Mouse (Mus musculus) myocyte (in vitro differentiated cells): ENCODE results near the gene Dnah7a. TPM values are rescaled to one million over a fixed set of nuclear protein-coding genes. Genes with fewer than 3 reads are reported as not detected.
"Not testable (repeated sequence)": the region's sequence is repeated elsewhere in the genome, so short reads cannot be mapped to it uniquely, and the experiment has no call there.

Experiments
- H3K27me3 ChIP-seq: one replicate; pipeline ENCODE4 v1.6.1; 2011; ENCODE audit not compliant: control insufficient read depth, insufficient read depth, insufficient read length
- H3K36me3 ChIP-seq: one replicate; pipeline ENCODE4 v1.6.1; 2011; ENCODE audit not compliant: control insufficient read depth, insufficient read depth
- H3K4me2 ChIP-seq: one replicate; pipeline ENCODE4 v1.6.1; 2011; ENCODE audit warnings: low read depth, control low read depth
- H3K4me3 ChIP-seq: one replicate; pipeline ENCODE4 v1.5.1; 2011; ENCODE audit warnings: mild to moderate bottlenecking, control low read depth, moderate library complexity
- H3K79me2 ChIP-seq: one replicate; pipeline ENCODE4 v1.6.1; 2011; ENCODE audit not compliant: control insufficient read depth, insufficient read depth
- H3ac ChIP-seq: one replicate; pipeline ENCODE4 v1.6.1; 2011; ENCODE audit not compliant: control insufficient read depth, insufficient read length
- CEBPB ChIP-seq: IDR thresholded peaks from 2 replicates; pipeline ENCODE4 v1.6.1; 2011; ENCODE audit warnings: mild to moderate bottlenecking, moderate library complexity; ENCODE audit not compliant: poor library complexity, insufficient read depth, severe bottlenecking
- E2F4 ChIP-seq: IDR thresholded peaks from one replicate; pipeline ENCODE4 v1.6.1; 2011; ENCODE audit warnings: mild to moderate bottlenecking, control low read depth, moderate library complexity; ENCODE audit not compliant: insufficient read depth
- MAX ChIP-seq: IDR thresholded peaks from one replicate; pipeline ENCODE4 v1.6.1; 2011; ENCODE audit warnings: low read depth, mild to moderate bottlenecking, control low read depth
- MYOD1 ChIP-seq, 3 experiments: IDR thresholded peaks; one replicate each; pipeline ENCODE4 v1.6.1; 2011; ENCODE audit warnings: control low read depth in 2 of 3, low read depth in 2 of 3, mild to moderate bottlenecking in 2 of 3, moderate library complexity in 1 of 3; ENCODE audit not compliant: insufficient read length in 2 of 3, control insufficient read depth in 1 of 3
- MYOG ChIP-seq, 3 experiments: IDR thresholded peaks; one replicate each; pipeline ENCODE4 v1.6.1; 2011; ENCODE audit warnings: control low read depth in 2 of 3, low read depth in 2 of 3, mild to moderate bottlenecking in 2 of 3; ENCODE audit not compliant: insufficient read length in 2 of 3, control insufficient read depth in 1 of 3, insufficient read depth in 1 of 3
- POLR2A ChIP-seq: IDR thresholded peaks from one replicate; pipeline ENCODE4 v1.6.1; 2011; ENCODE audit warnings: low read depth, mild to moderate bottlenecking, control low read depth, moderate library complexity; ENCODE audit not compliant: insufficient read length
- POLR2AphosphoS2 ChIP-seq: IDR thresholded peaks from one replicate; pipeline ENCODE4 v1.6.1; 2011; ENCODE audit warnings: low read depth, control low read depth; ENCODE audit not compliant: insufficient read length
- REST ChIP-seq: IDR thresholded peaks from one replicate; pipeline ENCODE4 v1.6.1; 2011; ENCODE audit warnings: mild to moderate bottlenecking, control low read depth, moderate library complexity; ENCODE audit not compliant: insufficient read depth, insufficient read length
- SRF ChIP-seq: IDR thresholded peaks from one replicate; pipeline ENCODE4 v1.6.1; 2011; ENCODE audit warnings: low read depth; ENCODE audit not compliant: control insufficient read depth, insufficient read length
- TCF12 ChIP-seq: IDR thresholded peaks from one replicate; pipeline ENCODE4 v1.6.1; 2011; ENCODE audit warnings: mild to moderate bottlenecking, control low read depth; ENCODE audit not compliant: poor library complexity, insufficient read depth, severe bottlenecking
- TCF3 ChIP-seq: IDR thresholded peaks from one replicate; pipeline ENCODE4 v1.6.1; 2011; ENCODE audit warnings: low read depth, control low read depth; ENCODE audit not compliant: insufficient read length
- USF1 ChIP-seq: IDR thresholded peaks from one replicate; pipeline ENCODE4 v1.6.1; 2011; ENCODE audit warnings: low read depth, mild to moderate bottlenecking, control low read depth, moderate library complexity
- polyA plus RNA-seq: library from polyadenylated mRNA; unstranded; fragments of >200 nt; fragmentation: generic; extraction: Trizol; gene quantifications from one replicate; pipeline ENCODE4 v1.2.1, GENCODE M21; 2012; ENCODE audit warnings: missing spikeins

Dnah7a gene
- polyA plus RNA-seq, 1 experiment = not detected

DNA sequence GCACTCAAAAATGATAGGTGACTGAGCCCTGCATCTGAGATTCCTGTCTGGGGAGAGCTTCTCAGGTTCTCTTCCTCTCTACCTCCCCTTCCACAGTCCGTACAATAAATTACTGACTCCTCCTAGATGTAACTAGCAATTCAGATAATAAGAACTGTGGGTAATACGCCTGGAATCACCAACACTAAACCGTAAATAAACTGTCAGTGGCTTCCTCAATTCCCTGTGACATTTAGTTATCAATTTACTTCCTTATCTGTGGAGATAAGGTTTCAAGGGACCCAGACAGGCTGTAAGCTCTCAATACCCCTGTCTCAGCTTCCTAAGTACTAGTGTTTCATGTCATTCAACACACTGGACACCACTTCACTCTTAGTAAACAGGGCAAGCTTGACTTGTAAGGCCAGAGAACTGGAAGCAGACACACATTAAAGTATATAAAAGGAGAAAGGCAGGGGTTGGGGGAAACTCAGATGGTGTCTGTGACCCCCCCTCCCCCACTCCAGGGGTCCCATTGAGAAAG lies 300.7 kb downstream of the Dnah7a start:
- no peak for TF ChIP-seq MAX
- no peak for TF ChIP-seq USF1
- no peak for TF ChIP-seq POLR2A
- no peak for TF ChIP-seq CEBPB
- no peak for TF ChIP-seq POLR2AphosphoS2
- TF ChIP-seq REST = no peak
- no peak for TF ChIP-seq TCF12
- no peak for TF ChIP-seq TCF3
- no peak for TF ChIP-seq MYOD1 (IDR thresholded peaks at IDR 0.05; ENCODE audit: control insufficient read depth in 1 of 3, insufficient read length in 2 of 3, low read depth in 2 of 3)
- no peak for TF ChIP-seq SRF
- no peak for TF ChIP-seq E2F4
- no peak for TF ChIP-seq MYOG (IDR thresholded peaks at IDR 0.05; ENCODE audit: control insufficient read depth in 1 of 3, insufficient read depth in 1 of 3, insufficient read length in 2 of 3, low read depth in 2 of 3)
- H3K4me2 ChIP-seq = no peak overlapping the region
- H3ac ChIP-seq = no peak overlapping the region
- H3K4me3 ChIP-seq = no peak overlapping the region
- no peaks in the 10 kb centered on the region for H3K36me3 ChIP-seq
- H3K27me3 ChIP-seq = no peaks in the 10 kb centered on the region
- no peaks in the 10 kb centered on the region for H3K79me2 ChIP-seq

DNA sequence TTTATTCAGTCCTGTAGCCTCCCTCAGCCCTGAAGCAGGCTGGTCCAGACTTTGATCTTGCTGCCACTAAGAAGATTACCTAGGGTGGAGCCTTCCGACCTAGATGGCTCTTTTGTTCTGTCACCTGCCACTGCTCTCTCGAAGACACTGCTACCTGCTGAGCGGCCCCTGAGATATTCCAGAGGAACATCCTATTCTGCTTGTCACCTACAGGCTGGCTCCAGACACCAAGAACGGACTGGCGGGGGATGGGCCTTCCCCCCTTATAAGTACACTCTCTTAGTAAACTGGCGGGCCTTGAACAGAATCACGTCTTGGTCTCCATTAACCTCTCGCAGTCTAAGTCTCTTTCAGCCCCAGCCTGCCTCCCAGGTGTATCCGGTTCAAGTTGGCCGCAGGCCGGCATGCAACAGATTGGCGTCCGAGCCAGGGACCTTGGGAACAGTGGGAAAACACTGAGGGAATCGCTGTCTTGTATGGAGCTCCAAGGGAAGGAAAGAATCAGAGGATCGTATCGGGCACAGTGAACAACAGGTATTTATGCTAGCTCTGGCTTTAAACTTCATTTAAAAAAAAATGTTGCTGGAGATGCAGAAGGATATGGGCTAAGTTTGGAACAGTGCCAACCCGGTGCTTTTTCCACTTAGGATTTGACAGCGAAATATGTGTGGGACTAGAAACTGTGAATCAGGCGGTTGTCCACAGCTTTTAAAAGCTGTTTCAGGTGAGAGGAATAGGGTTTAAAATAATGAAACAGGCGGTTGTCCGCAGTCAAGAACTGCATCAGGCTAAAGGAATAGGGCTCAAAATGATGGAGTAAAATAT lies 312.4 kb downstream of the Dnah7a start:
- not testable (repeated sequence) for H3K4me2 ChIP-seq, H3K36me3 ChIP-seq, H3K4me3 ChIP-seq, H3ac ChIP-seq, H3K79me2 ChIP-seq, H3K27me3 ChIP-seq

DNA sequence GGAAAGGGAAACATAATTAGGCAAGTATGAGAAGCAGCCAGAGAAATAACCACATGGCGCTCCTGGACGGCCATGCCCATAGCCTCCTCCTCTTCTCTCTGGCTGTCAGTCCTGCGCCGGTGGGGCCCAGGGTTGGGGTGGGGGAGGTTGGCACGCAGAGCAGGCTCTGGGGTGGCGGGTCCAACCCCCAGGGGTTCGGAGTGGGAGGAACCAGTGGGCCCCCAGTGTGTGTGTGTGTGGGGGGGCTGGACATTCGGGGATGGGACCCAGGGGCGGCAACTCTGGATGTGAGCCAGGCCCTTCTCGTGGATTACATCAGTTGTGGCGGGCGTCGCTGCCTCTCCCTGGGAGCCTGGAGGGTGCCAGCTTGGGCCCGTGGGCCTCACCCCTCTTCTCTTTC lies 317.8 kb downstream of the Dnah7a start:
- no peak overlapping the region for H3K4me3 ChIP-seq
- H3K27me3 ChIP-seq = no peaks in the 10 kb centered on the region
- H3K79me2 ChIP-seq = no peaks in the 10 kb centered on the region
- H3K36me3 ChIP-seq = no peaks in the 10 kb centered on the region
- H3K4me2 ChIP-seq = no peak overlapping the region
- no peak overlapping the region for H3ac ChIP-seq
- TF ChIP-seq TCF12 (no peak), POLR2AphosphoS2 (no peak), SRF (no peak)

DNA sequence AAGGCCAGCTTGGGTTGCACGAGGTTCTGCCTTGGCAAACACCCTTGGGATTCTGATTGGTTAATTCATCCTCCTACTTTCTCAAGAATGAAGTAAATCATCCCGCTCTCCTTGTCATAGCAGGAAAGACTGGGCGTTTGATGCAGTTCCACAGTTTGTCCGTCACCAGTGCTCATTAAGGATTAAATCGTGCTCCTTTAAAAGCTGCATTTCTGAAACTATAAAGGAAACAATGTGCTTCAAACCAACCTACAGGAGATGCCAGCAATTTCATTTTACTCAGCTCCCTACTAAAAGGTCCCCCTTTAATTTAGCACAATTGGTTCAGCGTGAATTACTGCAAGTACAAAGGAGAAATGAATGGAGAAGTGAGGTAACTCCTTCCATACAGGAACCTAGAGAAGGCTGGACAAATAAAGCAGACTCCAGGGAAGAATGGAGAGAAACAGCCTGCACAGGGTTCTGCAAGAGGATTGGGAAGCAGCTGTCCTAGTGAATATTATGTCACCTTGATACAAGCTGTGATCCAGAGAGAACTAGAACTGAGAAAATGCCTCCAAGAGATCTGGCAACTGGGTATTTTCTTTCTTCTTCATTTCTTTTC lies 322.4 kb downstream of the Dnah7a start:
- no peaks in the 10 kb centered on the region for H3K27me3 ChIP-seq
- H3K4me3 ChIP-seq = no peak overlapping the region
- H3K4me2 ChIP-seq = no peak overlapping the region
- H3ac ChIP-seq = no peak overlapping the region
- H3K79me2 ChIP-seq = no peaks in the 10 kb centered on the region
- no peaks in the 10 kb centered on the region for H3K36me3 ChIP-seq
- TF ChIP-seq TCF12 = no peak

DNA sequence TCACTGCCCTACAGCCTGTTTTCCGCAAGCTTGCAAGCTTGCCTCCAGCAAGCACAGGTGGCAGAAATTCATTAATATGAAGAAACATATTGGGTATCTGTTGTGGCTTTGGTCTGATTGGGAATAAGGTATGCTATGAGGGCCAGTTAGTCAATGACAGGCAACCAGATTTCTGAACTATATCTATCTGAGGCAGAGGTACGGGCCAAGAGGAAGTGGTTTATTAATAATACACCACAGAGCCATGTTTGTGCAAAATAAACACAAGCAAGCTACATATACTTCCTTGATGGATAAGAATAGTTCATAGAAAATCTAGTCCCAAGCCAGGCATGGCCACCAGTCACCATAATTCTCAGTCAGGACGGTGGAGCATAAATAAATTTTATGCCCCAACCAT lies 328.9 kb downstream of the Dnah7a start:
- Histone ChIP-seq H3K4me3 (no peak overlapping the region), H3K4me2 (no peak overlapping the region), H3ac (no peak overlapping the region), H3K27me3 (no peaks in the 10 kb centered on the region), H3K36me3 (no peaks in the 10 kb centered on the region), H3K79me2 (no peaks in the 10 kb centered on the region)
- TF ChIP-seq TCF3 (no peak), CEBPB (no peak)

DNA sequence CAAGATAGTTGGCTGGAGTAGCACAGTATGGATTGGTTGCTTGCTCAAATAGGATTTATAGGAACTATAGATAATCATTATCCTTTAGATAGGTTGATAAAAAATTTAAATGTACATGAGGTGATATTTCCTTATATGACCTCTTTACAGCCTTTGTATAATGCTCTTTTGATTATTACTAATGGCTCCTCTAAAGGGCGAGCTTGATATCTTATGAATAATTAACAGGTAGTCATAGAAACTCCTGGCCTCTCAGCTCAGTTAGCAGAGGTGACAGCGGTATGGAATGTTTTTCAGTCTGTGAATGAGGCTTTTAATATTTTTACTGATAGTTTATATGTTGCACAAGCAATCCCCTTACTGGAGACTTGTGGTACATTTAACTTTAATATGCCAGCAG lies 330.6 kb downstream of the Dnah7a start:
- not testable (repeated sequence) for H3K4me3 ChIP-seq, H3K36me3 ChIP-seq, H3K27me3 ChIP-seq, H3ac ChIP-seq, H3K79me2 ChIP-seq, H3K4me2 ChIP-seq
